Mouse (Mus musculus) left cerebral cortex, adult 18-20 months (tissue): ENCODE data around the gene Minos1. TPM values are rescaled to one million over a fixed set of nuclear protein-coding genes. Genes with fewer than 3 reads are reported as not detected.
A peak's percentile ranks its signal among the peaks of the same experiment; 100 is the strongest.

Experiments used
- DNase-seq, 2 experiments: peaks; one replicate each; pipeline ENCODE4 v3.0.0; 2021 to 2022; ENCODE audit warnings: low spot score in 2 of 2, mixed read lengths in 1 of 2
- total RNA-seq, 2 experiments: library from RNA; stranded (reverse); gene quantifications; 2 replicates each; pipeline ENCODE4 v1.2.3; 2021

Minos1 gene
- total RNA-seq, 2 experiments from 2014 or later = 198 to 207 TPM

- DNase-seq = peak; percentile 27 to 53
Measured at GRCm38 (mm10) chr4:139146760-139147159, 15.8 kb upstream of the Minos1 start.

- DNase-seq = no peak
Measured at GRCm38 (mm10) chr4:139145156-139145555, 14.2 kb upstream of the Minos1 start.

GRCm38 (mm10) chr4:139144577-139144976 is 13.7 kb upstream of the Minos1 start:
- DNase-seq = no peak

- no peak for DNase-seq
Measured at GRCm38 (mm10) chr4:139142985-139143384, 12.1 kb upstream of the Minos1 start.

GRCm38 (mm10) chr4:139141785-139142184 is 10.9 kb upstream of the Minos1 start:
- no peak for DNase-seq

- no peak for DNase-seq
Measured at GRCm38 (mm10) chr4:139140267-139140666, 9.4 kb upstream of the Minos1 start.

GRCm38 (mm10) chr4:139136011-139136410 is 5.1 kb upstream of the Minos1 start:
- DNase-seq = no peak

GRCm38 (mm10) chr4:139133109-139133508 is 2.2 kb upstream of the Minos1 start:
- no peak for DNase-seq

GRCm38 (mm10) chr4:139131858-139132672 is 1.2 kb upstream of the Minos1 start:
- peak in 1 of 2 experiments; percentile 17 for DNase-seq

GRCm38 (mm10) chr4:139129806-139130700 is 860 bp downstream of the Minos1 start:
- DNase-seq = peak; percentile 13 to 25

GRCm38 (mm10) chr4:139126475-139126874 is 4.4 kb downstream of the Minos1 start:
- DNase-seq = no peak

- DNase-seq = no peak
Measured at GRCm38 (mm10) chr4:139124940-139125339, 6.0 kb downstream of the Minos1 start.

GRCm38 (mm10) chr4:139122557-139122956 is 8.4 kb downstream of the Minos1 start:
- no peak for DNase-seq

- DNase-seq = no peak
Measured at GRCm38 (mm10) chr4:139120998-139121397, 9.9 kb downstream of the Minos1 start.

- DNase-seq = no peak
Measured at GRCm38 (mm10) chr4:139120281-139120814, 10.6 kb downstream of the Minos1 start.

- DNase-seq = no peak
Measured at GRCm38 (mm10) chr4:139116356-139117063, 14.4 kb downstream of the Minos1 start.

GRCm38 (mm10) chr4:139115721-139116120 is 15.2 kb downstream of the Minos1 start:
- DNase-seq = no peak

- DNase-seq = no peak
Measured at GRCm38 (mm10) chr4:139112482-139112881, 18.4 kb downstream of the Minos1 start.

- DNase-seq = no peak
Measured at GRCm38 (mm10) chr4:139111421-139111820, 19.5 kb downstream of the Minos1 start.

- DNase-seq = no peak
Measured at GRCm38 (mm10) chr4:139110858-139111257, 20.1 kb downstream of the Minos1 start.

GRCm38 (mm10) chr4:139105453-139105852 is 25.5 kb downstream of the Minos1 start:
- no peak for DNase-seq
